Mouse (Mus musculus) hindbrain, embryonic 16.5 days (tissue): ENCODE results near the gene Mthfd1l. TPM values are rescaled to one million over a fixed set of nuclear protein-coding genes. Genes with fewer than 3 reads are reported as not detected.

Experiments
- ATAC-seq: fragments of 200-750 bp; cut with Nextera tagmentation; 2 replicates; pipeline ENCODE4 v1.8.0; 2017; ENCODE audit warnings: moderate TSS enrichment, moderate library complexity
- H3K27ac ChIP-seq: fragments of 300-500 bp; sonication (generic); 2 replicates; pipeline ENCODE4 v1.5.1; 2014; ENCODE audit warnings: low read depth, mild to moderate bottlenecking, control low read depth, low read length, moderate library complexity
- H3K27me3 ChIP-seq: fragments of 300-500 bp; sonication (generic); replicated peaks from 2 replicates; pipeline ENCODE4 v1.6.1; 2014; ENCODE audit warnings: low read length; ENCODE audit not compliant: control insufficient read depth, insufficient read depth
- H3K36me3 ChIP-seq: fragments of 300-500 bp; sonication (generic); 2 replicates; pipeline ENCODE4 v1.6.1; 2014; ENCODE audit warnings: mild to moderate bottlenecking, low read length, moderate library complexity, mixed read lengths; ENCODE audit not compliant: control insufficient read depth, insufficient read depth
- H3K4me1 ChIP-seq: fragments of 300-500 bp; sonication (generic); 2 replicates; pipeline ENCODE4 v1.6.1; 2014; ENCODE audit warnings: low read depth, low read length; ENCODE audit not compliant: control insufficient read depth, insufficient read depth
- H3K4me2 ChIP-seq: fragments of 300-500 bp; sonication (generic); 2 replicates; pipeline ENCODE4 v1.6.1; 2014; ENCODE audit warnings: mild to moderate bottlenecking, low read length, control low read depth, moderate library complexity
- H3K4me3 ChIP-seq: fragments of 300-500 bp; sonication (generic); 2 replicates; pipeline ENCODE4 v1.5.1; 2014; ENCODE audit warnings: mild to moderate bottlenecking, low read length, control low read depth, moderate library complexity
- H3K9ac ChIP-seq: fragments of 300-500 bp; sonication (generic); 2 replicates; pipeline ENCODE4 v1.6.1; 2014; ENCODE audit warnings: low read depth, mild to moderate bottlenecking, control low read depth, low read length, moderate library complexity
- H3K9me3 ChIP-seq: fragments of 300-500 bp; sonication (generic); 2 replicates; pipeline ENCODE4 v1.6.1; 2014; ENCODE audit warnings: mild to moderate bottlenecking, low read length, moderate library complexity; ENCODE audit not compliant: control insufficient read depth
- WGBS: fragments of 180-500 bp; shearing (Covaris S2); extraction: QIAGEN DNeasy Blood & Tissue Kit; methylation state at CpG from one replicate; pipeline ENCODE4 v1.1.7; 2014; 5-methylcytosine and 5-hydroxymethylcytosine counted together
- polyA plus RNA-seq: library from polyadenylated mRNA; unstranded; fragments of >200 nt; fragmentation: Nextera tagmentation; extraction: Ambion mirVana; gene quantifications from 2 replicates; pipeline ENCODE4 v1.2.1, GENCODE M21; 2015

Gene Mthfd1l
- polyA plus RNA-seq, 1 experiment from 2014 or later = 7.2 TPM

GRCm38 (mm10) chr10:4177285-4177684 lies 204.4 kb downstream of the Mthfd1l start:
- H3K4me1 ChIP-seq = no peaks in the 10 kb centered on the region; the same call in 1 of the 2 replicates
- H3K4me3 ChIP-seq = no peak overlapping the region
- no peaks in the 10 kb centered on the region for H3K9me3 ChIP-seq
- no peak overlapping the region for H3K4me2 ChIP-seq
- H3K27ac ChIP-seq = no peak overlapping the region
- no peaks in the 10 kb centered on the region for H3K36me3 ChIP-seq
- 83% methylated on average over 4 of the region's 4 CpGs for WGBS
- H3K27me3 ChIP-seq = no peaks in the 10 kb centered on the region
- H3K9ac ChIP-seq = no peak overlapping the region
- no peak for ATAC-seq

- Histone ChIP-seq H3K27ac (no peak overlapping the region), H3K4me1 (no peaks in the 10 kb centered on the region), H3K4me3 (no peak overlapping the region), H3K4me2 (no peak overlapping the region), H3K9me3 (no peaks in the 10 kb centered on the region), H3K27me3 (no peaks in the 10 kb centered on the region), H3K9ac (no peak overlapping the region), H3K36me3 (no peaks in the 10 kb centered on the region)
- 90% methylated on average over 7 of the region's 7 CpGs for WGBS
- ATAC-seq = no peak
Measured at GRCm38 (mm10) chr10:4179049-4179790, 206.3 kb downstream of the Mthfd1l start.

GRCm38 (mm10) chr10:4181953-4182352 lies 209.0 kb downstream of the Mthfd1l start:
- no peaks in the 10 kb centered on the region for H3K27me3 ChIP-seq
- H3K4me2 ChIP-seq = no peak overlapping the region
- 82% methylated on average over 1 of the region's 1 CpGs for WGBS
- no peak overlapping the region for H3K4me3 ChIP-seq
- no peaks in the 10 kb centered on the region for H3K36me3 ChIP-seq
- no peak overlapping the region for H3K9ac ChIP-seq
- no peaks in the 10 kb centered on the region for H3K9me3 ChIP-seq
- no peak for ATAC-seq
- no peak overlapping the region for H3K27ac ChIP-seq
- H3K4me1 ChIP-seq = no peaks in the 10 kb centered on the region

- H3K27me3 ChIP-seq = no peaks in the 10 kb centered on the region
- no peak overlapping the region for H3K4me3 ChIP-seq
- ATAC-seq = no peak
- WGBS = 83% methylated on average over 2 of the region's 2 CpGs
- no peak overlapping the region for H3K27ac ChIP-seq
- H3K4me2 ChIP-seq = no peak overlapping the region
- no peaks in the 10 kb centered on the region for H3K4me1 ChIP-seq
- H3K36me3 ChIP-seq = no peaks in the 10 kb centered on the region
- H3K9me3 ChIP-seq = no peaks in the 10 kb centered on the region
- H3K9ac ChIP-seq = no peak overlapping the region
Measured at GRCm38 (mm10) chr10:4182406-4182805, 209.5 kb downstream of the Mthfd1l start.

- no peak overlapping the region for H3K9ac ChIP-seq
- H3K4me3 ChIP-seq = no peak overlapping the region
- H3K27me3 ChIP-seq = no peaks in the 10 kb centered on the region
- 58% methylated on average over 18 of the region's 18 CpGs for WGBS
- no peaks in the 10 kb centered on the region for H3K36me3 ChIP-seq
- H3K9me3 ChIP-seq = no peaks in the 10 kb centered on the region
- ATAC-seq = peak; percentile 78
- no peak overlapping the region for H3K27ac ChIP-seq
- H3K4me2 ChIP-seq = 0 out of 2 replicates have a peak overlapping the region, but pooled peaks have one; percentile 8
- H3K4me1 ChIP-seq = peaks cover 9% of the 10 kb centered on the region
Measured at GRCm38 (mm10) chr10:4188614-4189402, 215.9 kb downstream of the Mthfd1l start.

GRCm38 (mm10) chr10:4189422-4189821 lies 216.5 kb downstream of the Mthfd1l start:
- no peak overlapping the region for H3K27ac ChIP-seq
- no peak for ATAC-seq
- WGBS = 50% methylated on average over 6 of the region's 6 CpGs

GRCm38 (mm10) chr10:4198978-4199377 lies 226.1 kb downstream of the Mthfd1l start:
- no peak for ATAC-seq
- Histone ChIP-seq H3K4me1 (no peaks in the 10 kb centered on the region), H3K27ac (no peak overlapping the region), H3K9ac (no peak overlapping the region), H3K4me3 (no peak overlapping the region), H3K27me3 (no peaks in the 10 kb centered on the region), H3K9me3 (no peaks in the 10 kb centered on the region), H3K4me2 (no peak overlapping the region), H3K36me3 (no peaks in the 10 kb centered on the region)
- 79% methylated on average over 6 of the region's 6 CpGs for WGBS

More at GRCm38 (mm10) chr10:4189422-4189821, 216.5 kb downstream of the Mthfd1l start:
- H3K4me1 ChIP-seq = peaks cover 9% of the 10 kb centered on the region
- no peaks in the 10 kb centered on the region for H3K9me3 ChIP-seq
- no peaks in the 10 kb centered on the region for H3K27me3 ChIP-seq
- H3K9ac ChIP-seq = no peak overlapping the region
- no peak overlapping the region for H3K4me3 ChIP-seq
- H3K36me3 ChIP-seq = no peaks in the 10 kb centered on the region
- no peak overlapping the region for H3K4me2 ChIP-seq

GRCm38 (mm10) chr10:4199926-4200325 lies 227.0 kb downstream of the Mthfd1l start:
- WGBS = 88% methylated on average over 6 of the region's 6 CpGs
- no peaks in the 10 kb centered on the region for H3K9me3 ChIP-seq
- no peaks in the 10 kb centered on the region for H3K36me3 ChIP-seq
- H3K4me1 ChIP-seq = no peaks in the 10 kb centered on the region
- H3K27ac ChIP-seq = no peak overlapping the region
- no peak for ATAC-seq
- no peaks in the 10 kb centered on the region for H3K27me3 ChIP-seq
- no peak overlapping the region for H3K4me2 ChIP-seq
- H3K9ac ChIP-seq = no peak overlapping the region
- no peak overlapping the region for H3K4me3 ChIP-seq

- Histone ChIP-seq H3K9ac (no peak overlapping the region), H3K27ac (no peak overlapping the region), H3K9me3 (no peaks in the 10 kb centered on the region), H3K4me3 (no peak overlapping the region), H3K4me1 (no peaks in the 10 kb centered on the region), H3K36me3 (no peaks in the 10 kb centered on the region), H3K4me2 (no peak overlapping the region), H3K27me3 (no peaks in the 10 kb centered on the region)
- no peak for ATAC-seq
- WGBS = 88% methylated on average over 5 of the region's 5 CpGs
Measured at GRCm38 (mm10) chr10:4200546-4201104, 227.7 kb downstream of the Mthfd1l start.
